Mouse (Mus musculus) C2C12 (cell line): ENCODE results near the gene Il5ra. TPM values are rescaled to one million over a fixed set of nuclear protein-coding genes. Genes with fewer than 3 reads are reported as not detected.

ENCODE experiments used
- H3K27me3 ChIP-seq: one replicate; pipeline ENCODE4 v1.6.1; 2011; ENCODE audit not compliant: control insufficient read depth, insufficient read depth, insufficient read length
- H3K36me3 ChIP-seq: one replicate; pipeline ENCODE4 v1.6.1; 2011; ENCODE audit not compliant: control insufficient read depth, insufficient read depth
- H3K4me3 ChIP-seq: one replicate; pipeline ENCODE4 v1.5.1; 2011; ENCODE audit warnings: mild to moderate bottlenecking, control low read depth; ENCODE audit not compliant: poor library complexity, insufficient read depth, severe bottlenecking
- H3K79me2 ChIP-seq: one replicate; pipeline ENCODE4 v1.6.1; 2011; ENCODE audit not compliant: control insufficient read depth, insufficient read depth
- H3K79me3 ChIP-seq: one replicate; pipeline ENCODE4 v1.6.1; 2011; ENCODE audit warnings: low read depth, control low read depth
- H3ac ChIP-seq: one replicate; pipeline ENCODE3; 2011; ENCODE audit warnings: low read depth; ENCODE audit not compliant: control insufficient read depth, insufficient read length
- CEBPB ChIP-seq: IDR thresholded peaks from one replicate; pipeline ENCODE4 v1.6.1; 2011; ENCODE audit warnings: low read depth, mild to moderate bottlenecking, control low read depth, moderate library complexity
- CTCF ChIP-seq: IDR thresholded peaks from one replicate; pipeline ENCODE4 v1.5.1; 2011; ENCODE audit not compliant: control insufficient read depth, insufficient read depth, insufficient read length
- FOSL1 ChIP-seq: IDR thresholded peaks from one replicate; pipeline ENCODE4 v1.8.0; 2011; ENCODE audit warnings: mild to moderate bottlenecking, low read length; ENCODE audit not compliant: poor library complexity, insufficient read depth, severe bottlenecking
- MAX ChIP-seq: IDR thresholded peaks from one replicate; pipeline ENCODE4 v1.6.1; 2011; ENCODE audit warnings: mild to moderate bottlenecking, control low read depth
- MYOD1 ChIP-seq: IDR thresholded peaks from one replicate; pipeline ENCODE4 v1.6.1; 2011; ENCODE audit warnings: low read depth; ENCODE audit not compliant: control insufficient read depth, insufficient read length
- MYOG ChIP-seq: IDR thresholded peaks from one replicate; pipeline ENCODE4 v1.6.1; 2011; ENCODE audit not compliant: control insufficient read depth, insufficient read length; ENCODE audit errors: extremely low read depth
- USF1 ChIP-seq: IDR thresholded peaks from one replicate; pipeline ENCODE4 v1.6.1; 2011; ENCODE audit warnings: low read depth, mild to moderate bottlenecking, control low read depth, moderate library complexity
- polyA plus RNA-seq: library from polyadenylated mRNA; unstranded; fragments of >200 nt; fragmentation: generic; extraction: Trizol; gene quantifications from one replicate; pipeline ENCODE4 v1.2.1, GENCODE M21; 2012; ENCODE audit warnings: missing spikeins

Gene Il5ra
- polyA plus RNA-seq, 1 experiment, result not detected

DNA sequence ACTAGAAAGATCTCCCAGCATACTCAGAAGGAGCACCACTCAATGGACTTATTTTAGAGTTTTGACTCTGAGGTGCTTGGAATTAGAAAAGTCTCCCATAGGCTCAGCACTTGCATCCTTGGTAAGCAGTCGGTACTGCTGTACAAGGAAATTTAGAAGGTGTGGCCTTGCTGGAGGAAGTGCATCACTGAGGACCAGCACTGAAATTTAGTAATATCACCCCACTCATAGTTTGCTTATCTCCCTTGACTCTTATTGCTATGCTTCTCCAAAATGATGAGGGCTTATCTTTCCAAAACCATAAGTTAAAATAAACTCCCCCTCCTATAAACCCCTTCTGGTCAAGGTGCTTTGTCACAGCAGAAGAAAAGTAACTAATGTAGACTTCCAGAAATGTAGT lies 12.6 kb upstream of the Il5ra start:
- Histone ChIP-seq H3K79me2 (no peaks in the 10 kb centered on the region), H3K27me3 (no peaks in the 10 kb centered on the region), H3ac (no peak overlapping the region), H3K79me3 (no peaks in the 10 kb centered on the region), H3K4me3 (no peak overlapping the region), H3K36me3 (no peaks in the 10 kb centered on the region)
- TF ChIP-seq MAX, result no peak
- TF ChIP-seq FOSL1, result no peak
- no peak for TF ChIP-seq CEBPB
- no peak for TF ChIP-seq MYOG
- no peak for TF ChIP-seq CTCF
- no peak for TF ChIP-seq MYOD1
- TF ChIP-seq USF1, result no peak

GRCm38 (mm10) chr6:106760473-106761218 lies 11.8 kb upstream of the Il5ra start:
- no peak overlapping the region for H3K4me3 ChIP-seq
- no peaks in the 10 kb centered on the region for H3K79me2 ChIP-seq
- TF ChIP-seq CEBPB, result no peak
- TF ChIP-seq MAX, result no peak
- TF ChIP-seq MYOG, result no peak
- TF ChIP-seq FOSL1, result no peak
- no peak for TF ChIP-seq CTCF
- TF ChIP-seq USF1, result no peak
- no peak for TF ChIP-seq MYOD1
- H3ac ChIP-seq, result no peak overlapping the region
- no peaks in the 10 kb centered on the region for H3K27me3 ChIP-seq
- H3K36me3 ChIP-seq, result no peaks in the 10 kb centered on the region
- H3K79me3 ChIP-seq, result no peaks in the 10 kb centered on the region

DNA sequence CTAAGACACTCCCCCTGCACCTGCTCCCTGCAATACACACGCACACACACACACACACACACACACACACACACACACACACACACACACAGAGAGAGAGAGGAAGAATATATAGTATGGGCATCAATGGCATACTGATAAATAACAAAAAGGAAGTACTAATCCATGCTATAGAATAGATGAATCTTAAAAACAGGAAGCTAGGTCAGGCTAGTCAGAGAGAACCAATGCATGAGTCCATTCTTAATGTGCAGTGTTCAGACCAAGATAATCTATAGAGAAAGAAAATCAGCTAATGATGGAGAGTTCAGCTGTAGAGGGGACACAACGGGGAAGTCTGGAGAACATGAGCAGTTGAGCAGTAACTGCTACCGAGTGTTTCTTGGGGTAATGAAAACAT lies 9.5 kb upstream of the Il5ra start:
- H3K36me3 ChIP-seq, result no peaks in the 10 kb centered on the region
- H3K4me3 ChIP-seq, result no peak overlapping the region
- H3K27me3 ChIP-seq, result no peaks in the 10 kb centered on the region
- TF ChIP-seq MYOG (no peak), MYOD1 (no peak), MAX (no peak), CTCF (no peak)
- no peaks in the 10 kb centered on the region for H3K79me3 ChIP-seq
- H3ac ChIP-seq, result no peak overlapping the region
- no peaks in the 10 kb centered on the region for H3K79me2 ChIP-seq

DNA sequence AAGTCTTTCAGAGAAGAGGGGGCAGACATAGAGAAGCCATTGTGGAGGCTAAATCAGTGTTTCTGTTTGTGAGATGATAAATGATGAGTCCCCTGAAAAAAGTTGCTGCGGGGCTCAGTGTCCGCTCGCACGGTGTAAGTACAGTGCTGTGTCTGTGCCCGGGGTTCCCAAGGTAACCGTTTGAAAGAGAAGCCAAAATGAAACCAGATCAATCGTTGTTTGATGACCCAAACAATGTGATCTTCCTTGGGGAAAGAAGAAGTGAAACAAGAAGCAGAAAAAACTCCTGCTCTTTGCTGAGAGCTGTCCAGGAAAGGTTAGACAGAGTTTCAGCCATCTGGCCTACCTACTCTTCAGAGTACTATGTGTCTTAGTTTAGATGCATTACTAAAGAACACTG lies 1.5 kb upstream of the Il5ra start:
- no peaks in the 10 kb centered on the region for H3K36me3 ChIP-seq
- H3ac ChIP-seq, result no peak overlapping the region
- H3K79me2 ChIP-seq, result no peaks in the 10 kb centered on the region
- no peak for TF ChIP-seq CEBPB
- TF ChIP-seq MYOD1, result no peak
- no peak for TF ChIP-seq CTCF
- TF ChIP-seq MAX, result no peak
- no peak for TF ChIP-seq USF1
- TF ChIP-seq FOSL1, result no peak
- no peak overlapping the region for H3K4me3 ChIP-seq
- no peaks in the 10 kb centered on the region for H3K79me3 ChIP-seq
- H3K27me3 ChIP-seq, result no peaks in the 10 kb centered on the region

- Histone ChIP-seq H3K79me2 (no peaks in the 10 kb centered on the region), H3K27me3 (no peaks in the 10 kb centered on the region), H3ac (no peak overlapping the region), H3K79me3 (no peaks in the 10 kb centered on the region), H3K36me3 (no peaks in the 10 kb centered on the region), H3K4me3 (no peak overlapping the region)
- TF ChIP-seq MYOD1, result no peak
- no peak for TF ChIP-seq USF1
- no peak for TF ChIP-seq MYOG
- no peak for TF ChIP-seq FOSL1
- TF ChIP-seq CTCF, result no peak
- TF ChIP-seq MAX, result no peak
- no peak for TF ChIP-seq CEBPB
These were observed 1.0 kb downstream of the Il5ra start for GRCm38 (mm10) chr6:106747804-106748203.

DNA sequence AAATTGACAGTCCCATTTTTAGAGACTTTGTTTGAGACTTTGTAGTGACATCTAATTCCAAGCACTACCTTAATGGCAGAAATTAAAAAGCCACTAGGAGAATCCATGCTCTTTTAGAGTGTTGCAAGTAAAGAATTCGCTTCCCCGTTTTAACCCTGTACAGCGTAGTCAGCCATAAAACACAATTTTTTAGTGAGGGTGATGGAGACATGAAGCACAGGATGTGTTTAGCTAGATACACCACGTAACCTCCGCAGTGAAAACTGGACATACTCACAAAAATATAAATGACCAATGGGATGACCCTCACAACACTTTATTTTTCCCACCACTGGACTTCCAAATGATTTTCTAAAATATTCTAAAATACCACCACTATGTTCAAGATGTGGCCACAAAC lies 1.6 kb downstream of the Il5ra start:
- no peak overlapping the region for H3K4me3 ChIP-seq

More for the DNA sequence above, 1.6 kb downstream of the Il5ra start:
- Histone ChIP-seq H3K79me3 (no peaks in the 10 kb centered on the region), H3K79me2 (no peaks in the 10 kb centered on the region), H3ac (no peak overlapping the region), H3K36me3 (no peaks in the 10 kb centered on the region), H3K27me3 (no peaks in the 10 kb centered on the region)
- TF ChIP-seq CTCF, result no peak
- TF ChIP-seq MAX, result no peak
- TF ChIP-seq FOSL1, result no peak
- TF ChIP-seq MYOD1, result no peak
- TF ChIP-seq MYOG, result no peak
- no peak for TF ChIP-seq CEBPB
- TF ChIP-seq USF1, result no peak
